Mouse (Mus musculus): ENCODE data around the gene Rpl38.
"Not testable (repeated sequence)": the region's sequence is repeated elsewhere in the genome, so short reads cannot be mapped to it uniquely, and the experiment has no call there.

Gene Rpl38

DNA sequence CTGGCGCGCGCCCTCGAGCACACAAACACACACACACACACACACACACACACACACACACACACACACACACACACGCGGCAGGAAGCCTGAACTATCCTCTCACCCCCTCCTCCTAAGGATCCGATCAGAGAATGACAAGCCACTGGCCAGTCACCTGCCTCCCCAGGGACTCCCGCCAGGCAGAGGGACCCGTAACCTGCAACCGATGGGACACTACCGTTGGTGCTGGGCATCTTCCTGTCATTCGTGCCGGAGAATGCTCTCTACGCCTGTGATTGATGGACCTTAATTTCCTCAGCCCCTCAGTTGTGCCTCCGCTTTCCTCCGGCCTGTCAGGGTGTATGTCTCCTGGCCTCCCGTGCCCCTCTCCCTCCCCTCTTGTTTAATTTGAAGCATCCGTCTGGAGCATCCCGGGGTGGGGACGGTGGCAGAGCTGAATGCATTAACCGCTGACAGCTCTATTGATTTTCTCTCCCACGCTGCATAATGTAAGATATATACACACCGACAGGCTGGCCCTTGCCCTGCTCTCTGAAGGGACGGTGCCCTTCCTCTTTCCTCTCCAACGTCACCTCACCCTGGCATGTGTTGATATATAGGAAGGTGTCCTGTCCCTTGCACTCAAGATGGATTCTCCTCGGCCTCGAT lies 11.2 kb upstream of the Rpl38 start:
- no peak for DNase-seq (ENCODE audit: low spot score in 2 of 2)

GRCm38 (mm10) chr11:114657737-114658136 lies 10.6 kb upstream of the Rpl38 start:
- peak in 1 of 2 experiments; percentile 54 for DNase-seq (ENCODE audit: low spot score in 2 of 2)

DNA sequence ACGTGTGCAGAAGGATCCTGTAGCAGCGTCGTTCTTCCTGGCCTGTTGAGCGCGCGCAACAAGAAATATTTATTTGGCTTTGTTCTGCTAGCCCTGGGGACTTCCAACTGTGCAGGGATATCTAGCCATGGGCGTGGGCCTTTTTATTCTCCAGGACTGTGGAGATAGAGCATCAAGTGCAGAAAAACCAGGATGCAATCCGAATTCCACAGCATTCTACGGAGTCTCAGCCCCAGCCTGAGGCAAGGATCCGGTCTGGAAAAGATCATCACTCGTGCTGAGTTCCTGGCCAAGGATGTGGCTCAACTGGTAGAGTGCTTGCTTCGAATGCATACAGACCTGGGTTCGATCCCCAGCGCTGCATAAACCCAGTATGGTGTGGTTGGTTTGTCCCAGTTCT lies 6.2 kb upstream of the Rpl38 start:
- no peak for DNase-seq (ENCODE audit: low spot score in 2 of 2)

DNA sequence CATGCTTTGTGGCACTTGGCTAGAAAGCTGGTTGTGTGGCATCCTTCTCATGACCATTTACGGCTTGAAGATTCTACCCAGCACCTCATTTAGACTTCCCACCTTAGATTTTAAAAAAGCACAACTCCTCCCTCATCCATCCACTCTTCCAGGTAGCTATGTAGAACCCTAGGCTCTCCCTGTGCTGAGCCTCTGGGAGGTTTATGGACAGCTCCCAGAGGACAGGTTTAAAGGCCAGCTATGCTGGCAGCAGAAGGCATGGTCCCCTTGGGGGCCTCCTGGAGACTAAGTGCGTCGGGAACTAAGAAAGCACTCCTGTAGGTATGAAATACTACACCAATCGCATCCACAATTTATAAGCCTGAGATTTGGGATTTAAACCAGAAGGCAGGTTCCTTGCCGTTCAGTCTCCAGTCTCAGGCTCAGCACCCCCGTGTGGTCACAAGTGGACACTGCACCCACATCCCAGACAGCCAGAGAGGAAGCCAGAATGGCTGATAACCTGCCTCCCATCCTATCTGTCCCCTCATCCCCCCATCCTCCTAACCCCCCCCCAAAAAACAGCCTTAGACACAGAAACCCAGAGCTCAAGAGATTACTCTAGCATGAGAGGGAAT lies 5.5 kb upstream of the Rpl38 start:
- peak in 1 of 2 experiments; percentile 46 for DNase-seq (ENCODE audit: low spot score in 2 of 2)

DNA sequence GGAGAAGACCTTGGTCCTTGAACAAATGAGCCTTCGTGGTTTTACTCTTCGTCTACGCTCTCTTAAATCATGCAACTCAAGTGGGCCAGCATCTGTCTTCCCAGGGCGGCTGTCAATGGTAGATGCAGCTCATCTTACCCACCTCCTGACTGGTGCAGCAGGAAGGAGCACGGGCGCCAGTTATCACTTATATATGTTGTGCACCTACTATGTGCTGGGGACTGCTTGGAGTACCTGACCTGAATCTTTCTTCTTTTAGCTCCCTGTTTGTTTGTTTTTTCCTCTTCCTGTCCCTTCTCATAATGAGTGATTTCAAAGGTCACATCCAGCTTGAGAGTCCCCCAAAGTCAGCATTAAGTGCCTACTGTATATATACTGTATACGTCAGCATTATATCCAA lies 4.2 kb upstream of the Rpl38 start:
- no peak for DNase-seq (ENCODE audit: low spot score in 2 of 2)

GRCm38 (mm10) chr11:114665463-114665862 lies 2.9 kb upstream of the Rpl38 start:
- DNase-seq (ENCODE audit: low spot score in 2 of 2): no peak

GRCm38 (mm10) chr11:114666786-114667185 lies 1.5 kb upstream of the Rpl38 start:
- no peak for DNase-seq (ENCODE audit: low spot score in 2 of 2)

GRCm38 (mm10) chr11:114667236-114667931 lies 940 bp upstream of the Rpl38 start:
- DNase-seq (ENCODE audit: low spot score in 2 of 2): no peak

DNA sequence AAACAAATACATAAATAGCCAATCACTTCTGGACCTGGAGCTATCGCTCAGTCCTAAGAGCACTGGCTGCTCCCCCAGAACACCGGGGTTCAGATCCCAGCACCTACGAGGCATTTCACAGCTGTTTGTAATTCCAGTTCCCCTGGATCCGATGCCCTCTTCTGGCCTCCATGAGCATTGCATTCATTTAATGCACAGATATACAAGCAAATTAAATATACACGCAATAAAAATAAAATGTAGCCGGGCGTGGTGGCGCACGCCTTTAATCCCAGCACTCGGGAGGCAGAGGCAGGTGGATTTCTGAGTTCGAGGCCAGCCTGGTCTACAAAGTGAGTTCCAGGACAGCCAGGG lies 415 bp upstream of the Rpl38 start:
- DNase-seq (ENCODE audit: low spot score in 2 of 2): not testable (repeated sequence)

DNA sequence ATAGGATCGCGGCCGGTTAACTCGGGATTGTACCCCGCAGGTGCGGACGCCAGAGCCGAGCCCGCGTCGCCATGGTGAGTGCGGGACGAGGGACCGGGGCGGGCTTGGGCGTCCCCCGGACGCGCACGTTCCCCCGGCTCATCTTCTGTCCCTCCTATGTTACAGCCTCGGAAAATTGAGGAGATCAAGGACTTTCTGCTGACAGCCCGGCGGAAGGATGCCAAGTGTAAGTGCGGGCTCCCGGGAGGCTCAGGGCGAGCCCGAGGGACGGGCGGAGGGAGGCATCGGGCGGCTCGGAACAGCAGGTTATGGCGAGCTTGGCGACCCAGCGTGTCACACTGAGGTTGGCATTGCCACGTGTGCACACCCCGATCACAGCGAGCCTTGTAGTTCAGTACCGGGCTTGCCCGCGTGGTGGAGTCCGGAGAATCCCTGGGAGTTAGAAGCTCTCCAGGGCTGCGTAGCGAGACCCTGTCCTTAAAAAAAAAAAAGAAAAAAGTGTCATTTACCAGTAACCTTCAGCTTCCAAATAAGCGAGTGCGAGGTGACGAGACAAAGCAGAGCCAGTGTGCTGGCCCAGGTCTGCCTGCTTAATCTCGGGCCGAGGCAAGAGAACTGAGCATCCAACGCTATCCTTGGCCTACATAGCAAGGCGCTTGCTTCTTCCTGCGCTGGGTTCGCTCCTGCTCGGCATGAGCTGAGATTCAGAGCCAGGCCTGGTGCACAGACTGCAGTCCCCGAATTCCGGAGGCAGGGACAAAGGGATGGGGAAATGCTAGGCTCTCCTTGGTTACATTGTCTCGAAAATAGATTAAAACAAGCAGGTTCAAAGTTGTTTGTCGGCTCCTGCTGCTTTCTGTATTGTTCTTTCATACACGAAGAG lies 658 bp downstream of the Rpl38 start:
- DNase-seq (ENCODE audit: low spot score in 2 of 2): peak; percentile 72 to 73

DNA sequence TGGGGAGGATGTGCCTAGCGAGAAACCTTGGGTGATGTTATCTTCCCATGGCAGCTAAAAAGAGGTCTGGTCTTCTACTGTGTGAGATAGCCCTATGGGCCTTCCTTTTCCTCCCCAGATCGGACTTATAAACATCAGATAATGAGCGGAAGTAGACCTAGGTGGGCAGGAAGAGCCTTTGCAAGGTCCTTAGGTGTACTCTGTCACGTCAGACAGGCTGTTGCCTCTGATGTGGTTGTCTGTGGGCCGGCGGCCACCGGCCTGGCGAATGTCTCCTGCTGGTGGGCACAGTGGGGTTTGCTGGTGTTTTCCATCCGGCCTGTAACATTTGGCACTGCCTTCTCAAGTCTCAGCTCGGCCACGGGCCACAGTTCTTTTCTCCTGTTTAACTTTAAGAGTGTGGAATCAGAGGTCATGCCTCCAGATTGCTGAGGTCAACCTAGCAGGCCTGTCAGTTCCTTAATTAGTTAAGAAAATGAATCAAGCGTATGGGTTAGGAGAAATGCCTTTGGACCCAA lies 1.4 kb downstream of the Rpl38 start:
- DNase-seq (ENCODE audit: low spot score in 2 of 2): no peak

DNA sequence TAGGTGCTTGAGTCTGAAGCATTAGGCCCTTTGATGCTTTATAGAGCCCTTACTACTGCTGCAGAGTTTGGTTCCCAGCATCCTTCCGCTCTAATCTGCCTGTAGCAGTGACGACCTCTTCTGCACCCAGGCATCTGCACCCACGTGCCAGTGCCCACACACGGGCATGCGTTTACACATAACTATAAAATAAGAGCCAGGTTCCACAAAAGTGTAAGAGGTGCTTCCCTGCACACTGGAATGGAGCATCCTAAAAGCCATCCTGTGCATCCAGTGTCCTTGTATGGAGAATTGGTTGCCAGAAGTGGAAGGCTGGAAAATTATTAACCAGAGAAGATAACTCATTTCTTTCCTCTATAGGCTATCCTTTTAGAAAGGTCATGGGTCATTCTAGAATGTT lies 2.8 kb downstream of the Rpl38 start:
- no peak for DNase-seq (ENCODE audit: low spot score in 2 of 2)

- no peak for DNase-seq (ENCODE audit: low spot score in 2 of 2)
Observed at GRCm38 (mm10) chr11:114672794-114673718, 4.7 kb downstream of the Rpl38 start.

DNA sequence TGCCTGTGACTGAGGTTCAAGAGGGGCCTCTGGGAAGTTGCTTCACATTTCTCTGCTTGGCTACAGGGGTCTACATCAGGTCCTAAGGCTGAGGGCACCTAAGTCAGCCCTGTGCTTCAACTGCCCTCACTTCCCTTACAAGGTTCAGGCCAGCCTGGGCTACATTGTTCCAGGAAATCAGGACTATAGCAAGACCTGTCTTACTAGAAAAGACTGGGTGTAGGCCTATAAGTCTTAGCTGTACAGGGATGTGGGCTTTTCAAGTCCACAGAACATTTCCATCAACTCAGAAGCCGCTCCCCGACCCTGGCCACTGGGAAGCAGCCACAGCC lies 5.4 kb downstream of the Rpl38 start:
- DNase-seq (ENCODE audit: low spot score in 2 of 2): no peak

DNA sequence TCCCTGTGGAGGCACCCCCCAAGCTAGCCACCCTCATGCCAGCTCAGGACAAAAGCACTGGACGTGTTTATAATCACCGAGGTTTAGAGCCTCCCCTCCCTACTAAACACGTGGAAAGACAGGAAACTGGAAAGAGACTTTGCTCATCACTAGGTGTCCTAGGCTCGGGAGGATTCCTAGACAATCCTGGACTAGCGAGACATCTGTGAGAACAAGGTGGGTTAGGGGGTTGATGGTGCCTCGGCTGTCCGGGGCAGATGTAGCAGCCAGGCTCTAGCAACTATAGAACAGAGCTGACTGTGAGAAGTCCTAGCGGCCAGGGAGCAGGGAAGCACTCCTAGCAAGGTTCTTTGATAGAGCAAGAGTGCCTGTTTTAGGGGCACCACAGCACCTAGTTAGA lies 5.9 kb downstream of the Rpl38 start:
- no peak for DNase-seq (ENCODE audit: low spot score in 2 of 2)

- not testable (repeated sequence) for DNase-seq (ENCODE audit: low spot score in 2 of 2)
Observed at GRCm38 (mm10) chr11:114674796-114675195, 6.5 kb downstream of the Rpl38 start.

GRCm38 (mm10) chr11:114675341-114675825 lies 7.1 kb downstream of the Rpl38 start, which contains the start of gene Ttyh2:
Ttyh2 (plus strand) TSS chr11:114675431.
- DNase-seq (ENCODE audit: low spot score in 2 of 2): peak; percentile 34 to 36

DNA sequence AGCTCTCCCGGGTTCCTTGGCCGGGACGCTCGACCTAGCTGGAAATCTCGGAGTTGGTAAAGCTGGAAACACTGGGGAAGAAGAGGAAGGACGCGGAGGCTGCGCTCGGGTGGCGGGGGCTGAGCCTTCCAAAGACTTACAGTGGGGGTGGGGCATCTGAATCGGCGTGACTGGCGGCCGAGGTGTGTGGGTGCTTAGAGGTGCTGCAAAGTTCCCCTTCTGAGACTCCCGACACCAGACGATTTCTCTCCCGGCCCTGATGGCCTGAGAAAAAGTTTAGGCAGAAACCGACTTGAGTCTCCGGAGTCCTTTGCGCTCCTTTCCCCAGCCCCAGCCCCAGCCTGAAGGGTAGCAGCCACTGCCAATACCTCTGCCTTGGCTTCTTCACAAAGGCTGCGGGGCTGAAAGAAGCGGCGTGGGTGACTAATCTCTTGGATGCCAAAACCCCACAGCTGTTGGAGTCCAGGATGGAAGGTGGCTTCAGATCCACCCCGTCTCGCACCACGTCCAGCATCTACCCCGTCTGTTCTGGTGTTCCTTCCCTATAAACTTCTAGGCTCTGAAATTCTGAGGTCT lies 7.6 kb downstream of the Rpl38 start:
- no peak for DNase-seq (ENCODE audit: low spot score in 2 of 2)

DNA sequence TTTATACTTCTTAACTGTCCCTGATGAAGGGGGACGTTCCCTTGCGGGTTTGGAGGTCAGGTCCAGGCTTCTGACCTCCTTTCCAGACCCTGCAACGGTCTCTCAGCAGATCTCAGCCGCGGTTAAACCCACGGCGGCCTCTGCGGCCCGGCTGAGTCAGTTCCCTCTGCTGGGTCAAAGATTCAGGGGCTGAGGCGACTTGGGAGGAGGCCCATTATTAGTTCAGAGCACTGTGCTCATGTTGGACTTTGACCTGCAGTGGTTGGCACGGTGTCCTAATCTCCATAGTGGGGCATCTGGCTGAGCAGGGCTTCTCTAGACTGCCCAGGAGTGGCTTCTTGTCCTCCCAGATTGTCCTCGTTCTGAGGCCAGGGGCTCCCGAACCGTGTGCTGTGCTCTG lies 8.1 kb downstream of the Rpl38 start:
- DNase-seq (ENCODE audit: low spot score in 2 of 2): no peak

DNA sequence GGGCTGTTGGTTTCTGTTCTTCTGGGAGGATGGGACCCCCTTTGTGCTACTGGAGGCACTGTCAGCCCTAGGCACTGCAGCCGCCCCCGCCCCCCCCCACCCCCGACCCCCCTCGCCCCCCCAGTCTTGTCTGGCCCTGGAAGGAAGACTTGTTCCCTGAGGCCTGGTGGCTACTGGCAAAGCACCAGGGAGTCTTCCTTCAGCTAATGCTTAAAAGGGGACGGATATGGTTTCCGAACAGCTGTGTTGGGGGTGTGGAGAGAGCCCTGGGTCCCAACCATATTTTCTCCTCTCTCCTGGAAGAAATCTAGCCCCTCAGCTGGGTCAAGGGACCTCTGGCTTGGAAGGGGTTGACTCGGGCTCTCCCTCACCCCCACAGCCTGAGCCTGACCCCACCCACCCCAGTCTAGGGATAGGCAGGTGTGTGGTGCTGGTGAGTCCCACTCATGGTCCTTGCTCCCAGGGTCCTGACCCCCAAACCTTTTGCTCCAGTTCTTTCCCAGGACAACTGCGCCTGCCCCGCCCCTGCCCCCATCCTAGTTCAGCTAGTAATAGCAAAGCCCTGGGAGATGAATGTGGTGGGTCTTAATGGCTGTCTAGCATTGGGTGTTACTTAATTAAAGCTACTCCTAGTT lies 8.7 kb downstream of the Rpl38 start:
- DNase-seq (ENCODE audit: low spot score in 2 of 2): no peak
